Mouse (Mus musculus): ENCODE results near the gene Lpin3. TPM values are rescaled to one million over a fixed set of nuclear protein-coding genes. Genes with fewer than 3 reads are reported as not detected.

Lpin3 gene
- polyA plus RNA-seq, 1 experiment: 1.9 TPM

GRCm38 (mm10) chr2:160931378-160931777 lies 50.9 kb downstream of the Lpin3 start:
- no peak overlapping the region for H3K4me3 ChIP-seq (replicated peaks; ENCODE audit: control insufficient read depth, low read depth, low read length)
- 87% methylated on average over 5 of the region's 5 CpGs for WGBS
- H3K4me1 ChIP-seq (ENCODE audit: control insufficient read depth, insufficient read depth, low read length): no peaks in the 10 kb centered on the region
- TF ChIP-seq POLR2A (IDR thresholded peaks at IDR 0.05; ENCODE audit: borderline replicate concordance, control insufficient read depth, low read depth, low read length) (no peak), CTCF (IDR thresholded peaks at IDR 0.05; ENCODE audit: control insufficient read depth, insufficient read depth, low read length) (no peak)
- no peak overlapping the region for H3K27ac ChIP-seq (ENCODE audit: control insufficient read depth, insufficient read depth, low read depth, low read length, poor library complexity)

GRCm38 (mm10) chr2:160932325-160932724 lies 51.9 kb downstream of the Lpin3 start:
- Histone ChIP-seq H3K27ac (ENCODE audit: control insufficient read depth, insufficient read depth, low read depth, low read length, poor library complexity) (no peak overlapping the region), H3K4me1 (ENCODE audit: control insufficient read depth, insufficient read depth, low read length) (no peaks in the 10 kb centered on the region), H3K4me3 (replicated peaks; ENCODE audit: control insufficient read depth, low read depth, low read length) (no peak overlapping the region)
- no peak for TF ChIP-seq CTCF (IDR thresholded peaks at IDR 0.05; ENCODE audit: control insufficient read depth, insufficient read depth, low read length)
- TF ChIP-seq POLR2A (IDR thresholded peaks at IDR 0.05; ENCODE audit: borderline replicate concordance, control insufficient read depth, low read depth, low read length): no peak
- 76% methylated on average over 8 of the region's 8 CpGs for WGBS

- H3K4me1 ChIP-seq (ENCODE audit: control insufficient read depth, insufficient read depth, low read length): no peaks in the 10 kb centered on the region
- 82% methylated on average over 3 of the region's 3 CpGs for WGBS
- H3K4me3 ChIP-seq (replicated peaks; ENCODE audit: control insufficient read depth, low read depth, low read length): no peak overlapping the region
- no peak for TF ChIP-seq POLR2A (IDR thresholded peaks at IDR 0.05; ENCODE audit: borderline replicate concordance, control insufficient read depth, low read depth, low read length)
- no peak for TF ChIP-seq CTCF (IDR thresholded peaks at IDR 0.05; ENCODE audit: control insufficient read depth, insufficient read depth, low read length)
- no peak overlapping the region for H3K27ac ChIP-seq (ENCODE audit: control insufficient read depth, insufficient read depth, low read depth, low read length, poor library complexity)
These were observed 52.5 kb downstream of the Lpin3 start for GRCm38 (mm10) chr2:160932981-160933380.

GRCm38 (mm10) chr2:160933890-160934289 lies 53.4 kb downstream of the Lpin3 start:
- 64% methylated on average over 5 of the region's 5 CpGs for WGBS

GRCm38 (mm10) chr2:160934451-160934850 lies 54.0 kb downstream of the Lpin3 start:
- no peak overlapping the region for H3K4me3 ChIP-seq (replicated peaks; ENCODE audit: control insufficient read depth, low read depth, low read length)
- no peaks in the 10 kb centered on the region for H3K4me1 ChIP-seq (ENCODE audit: control insufficient read depth, insufficient read depth, low read length)
- 73% methylated on average over 4 of the region's 4 CpGs for WGBS
- TF ChIP-seq POLR2A (IDR thresholded peaks at IDR 0.05; ENCODE audit: borderline replicate concordance, control insufficient read depth, low read depth, low read length) (no peak), CTCF (IDR thresholded peaks at IDR 0.05; ENCODE audit: control insufficient read depth, insufficient read depth, low read length) (no peak)
- H3K27ac ChIP-seq (ENCODE audit: control insufficient read depth, insufficient read depth, low read depth, low read length, poor library complexity): no peak overlapping the region

More at GRCm38 (mm10) chr2:160933890-160934289, 53.4 kb downstream of the Lpin3 start:
- H3K4me1 ChIP-seq (ENCODE audit: control insufficient read depth, insufficient read depth, low read length): no peaks in the 10 kb centered on the region
- no peak overlapping the region for H3K27ac ChIP-seq (ENCODE audit: control insufficient read depth, insufficient read depth, low read depth, low read length, poor library complexity)
- TF ChIP-seq CTCF (IDR thresholded peaks at IDR 0.05; ENCODE audit: control insufficient read depth, insufficient read depth, low read length) (0 out of 2 replicates have a peak, but pooled peaks have one; percentile 10), POLR2A (IDR thresholded peaks at IDR 0.05; ENCODE audit: borderline replicate concordance, control insufficient read depth, low read depth, low read length) (no peak)
- no peak overlapping the region for H3K4me3 ChIP-seq (replicated peaks; ENCODE audit: control insufficient read depth, low read depth, low read length)

- Histone ChIP-seq H3K4me3 (replicated peaks; ENCODE audit: control insufficient read depth, low read depth, low read length) (no peak overlapping the region), H3K4me1 (ENCODE audit: control insufficient read depth, insufficient read depth, low read length) (no peaks in the 10 kb centered on the region), H3K27ac (ENCODE audit: control insufficient read depth, insufficient read depth, low read depth, low read length, poor library complexity) (no peak overlapping the region)
- TF ChIP-seq POLR2A (IDR thresholded peaks at IDR 0.05; ENCODE audit: borderline replicate concordance, control insufficient read depth, low read depth, low read length) (no peak), CTCF (IDR thresholded peaks at IDR 0.05; ENCODE audit: control insufficient read depth, insufficient read depth, low read length) (no peak)
- WGBS: 80% methylated on average over 17 of the region's 17 CpGs
These were observed 60.6 kb downstream of the Lpin3 start for GRCm38 (mm10) chr2:160940930-160941709.

GRCm38 (mm10) chr2:160942443-160942842 lies 62.0 kb downstream of the Lpin3 start:
- Histone ChIP-seq H3K27ac (ENCODE audit: control insufficient read depth, insufficient read depth, low read depth, low read length, poor library complexity) (no peak overlapping the region), H3K4me3 (replicated peaks; ENCODE audit: control insufficient read depth, low read depth, low read length) (no peak overlapping the region), H3K4me1 (ENCODE audit: control insufficient read depth, insufficient read depth, low read length) (no peaks in the 10 kb centered on the region)
- TF ChIP-seq POLR2A (IDR thresholded peaks at IDR 0.05; ENCODE audit: borderline replicate concordance, control insufficient read depth, low read depth, low read length) (no peak), CTCF (IDR thresholded peaks at IDR 0.05; ENCODE audit: control insufficient read depth, insufficient read depth, low read length) (no peak)
- WGBS: 67% methylated on average over 3 of the region's 3 CpGs

- Histone ChIP-seq H3K27ac (ENCODE audit: control insufficient read depth, insufficient read depth, low read depth, low read length, poor library complexity) (no peak overlapping the region), H3K4me3 (replicated peaks; ENCODE audit: control insufficient read depth, low read depth, low read length) (no peak overlapping the region), H3K4me1 (ENCODE audit: control insufficient read depth, insufficient read depth, low read length) (no peaks in the 10 kb centered on the region)
- TF ChIP-seq POLR2A (IDR thresholded peaks at IDR 0.05; ENCODE audit: borderline replicate concordance, control insufficient read depth, low read depth, low read length): no peak
- TF ChIP-seq CTCF (IDR thresholded peaks at IDR 0.05; ENCODE audit: control insufficient read depth, insufficient read depth, low read length): no peak
- 79% methylated on average over 4 of the region's 4 CpGs for WGBS
These were observed 71.1 kb downstream of the Lpin3 start for GRCm38 (mm10) chr2:160951595-160951994.
